Mouse (Mus musculus) liver, adult 2 months (tissue): ENCODE measurements around the gene Pard3.

Experiments
- CTCF ChIP-seq: fragments of 200-500 bp; IDR thresholded peaks from 2 replicates; pipeline ENCODE4 v1.5.1; 2011; ENCODE audit warnings: low read depth, low read length, control low read depth
- POLR2A ChIP-seq: fragments of 200-500 bp; IDR thresholded peaks from 2 replicates; pipeline ENCODE4 v1.6.1; 2011; ENCODE audit warnings: low read length, control low read depth; ENCODE audit not compliant: insufficient read depth; ENCODE audit errors: extremely low read depth

DNA sequence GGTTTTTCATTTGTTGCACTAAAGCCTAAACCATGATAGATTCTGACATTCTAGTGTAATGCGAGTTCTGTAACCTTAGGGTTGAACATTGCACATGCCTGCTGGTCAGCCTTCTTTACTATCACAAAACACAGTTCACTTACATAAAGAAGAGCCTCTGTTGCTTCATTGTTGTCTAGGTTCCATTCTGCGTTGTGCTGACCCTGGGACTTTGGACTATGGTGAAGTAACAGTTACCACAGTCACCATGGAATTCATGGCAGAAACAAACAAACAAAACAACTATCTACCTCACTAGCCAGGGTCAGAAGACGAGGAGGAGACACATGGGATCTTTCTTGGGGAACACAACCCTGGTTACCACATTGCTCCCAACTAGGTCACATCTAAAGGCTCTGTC, 476.1 kb downstream of the Pard3 start:
- no peak for TF ChIP-seq CTCF
- no peak for TF ChIP-seq POLR2A
